Mouse (Mus musculus) kidney, adult 8-10 months (tissue): ENCODE results near the gene Slc35a3.
"Not testable (repeated sequence)": the region's sequence is repeated elsewhere in the genome, so short reads cannot be mapped to it uniquely, and the experiment has no call there.

Experiments used
- DNase-seq, 2 experiments: peaks; one replicate each; pipeline ENCODE4 v3.0.0; 2022

The Slc35a3 gene

GRCm38 (mm10) chr3:116712436-116712881 is at the start of gene Slc35a3:
Gene Slc35a3, minus strand, starts transcription at chr3:116712831.
- peak; percentile 80 to 81 for DNase-seq

- no peak for DNase-seq
Measured at GRCm38 (mm10) chr3:116752818-116753217, 40.2 kb upstream of the Slc35a3 start.

GRCm38 (mm10) chr3:116751191-116751860 is 38.7 kb upstream of the Slc35a3 start:
- DNase-seq, result peak in 1 of 2 experiments; percentile 54

- DNase-seq, result peak in 1 of 2 experiments; percentile 49
Measured at GRCm38 (mm10) chr3:116748391-116749170, 36.0 kb upstream of the Slc35a3 start.

- DNase-seq, result not testable (repeated sequence)
Measured at GRCm38 (mm10) chr3:116747648-116748047, 35.0 kb upstream of the Slc35a3 start.

GRCm38 (mm10) chr3:116740963-116741362 is 28.3 kb upstream of the Slc35a3 start:
- DNase-seq, result no peak

- no peak for DNase-seq
Measured at GRCm38 (mm10) chr3:116740106-116740505, 27.5 kb upstream of the Slc35a3 start.

- DNase-seq, result no peak
Measured at GRCm38 (mm10) chr3:116737326-116737731, 24.7 kb upstream of the Slc35a3 start.

GRCm38 (mm10) chr3:116729483-116730174 is 17.0 kb upstream of the Slc35a3 start:
- DNase-seq, result no peak

- DNase-seq, result no peak
Measured at GRCm38 (mm10) chr3:116726807-116727206, 14.2 kb upstream of the Slc35a3 start.

GRCm38 (mm10) chr3:116723496-116724481 is 11.2 kb upstream of the Slc35a3 start:
- DNase-seq, result no peak

GRCm38 (mm10) chr3:116722980-116723379 is 10.3 kb upstream of the Slc35a3 start:
- DNase-seq, result peak in 1 of 2 experiments; percentile 35

GRCm38 (mm10) chr3:116718951-116719350 is 6.3 kb upstream of the Slc35a3 start:
- DNase-seq, result no peak

GRCm38 (mm10) chr3:116713031-116713430 is 400 bp upstream of the Slc35a3 start:
- DNase-seq, result peak; percentile 40 to 41

GRCm38 (mm10) chr3:116711624-116712435 is 801 bp downstream of the Slc35a3 start:
- DNase-seq, result peak; percentile 60 to 63

- DNase-seq, result no peak
Measured at GRCm38 (mm10) chr3:116710941-116711340, 1.7 kb downstream of the Slc35a3 start.

- DNase-seq, result no peak
Measured at GRCm38 (mm10) chr3:116705637-116706204, 6.9 kb downstream of the Slc35a3 start.

GRCm38 (mm10) chr3:116703835-116704234 is 8.8 kb downstream of the Slc35a3 start:
- DNase-seq, result peak in 1 of 2 experiments; percentile 14

- DNase-seq, result no peak
Measured at GRCm38 (mm10) chr3:116702647-116703272, 9.9 kb downstream of the Slc35a3 start.

- DNase-seq, result no peak
Measured at GRCm38 (mm10) chr3:116701601-116702000, 11.0 kb downstream of the Slc35a3 start.
